Mouse (Mus musculus): ENCODE results near the gene Snd1.

Snd1 gene

GRCm38 (mm10) chr6:28875333-28875732 lies 400.4 kb downstream of the Snd1 start:
- no peak for DNase-seq

- no peak for DNase-seq
Observed at GRCm38 (mm10) chr6:28876492-28876891, 401.6 kb downstream of the Snd1 start.

- DNase-seq, result no peak
Observed at GRCm38 (mm10) chr6:28877945-28878666, 403.2 kb downstream of the Snd1 start.

GRCm38 (mm10) chr6:28879315-28879714 lies 404.4 kb downstream of the Snd1 start:
- no peak for DNase-seq

- DNase-seq, result no peak
Observed at GRCm38 (mm10) chr6:28880909-28881308, 406.0 kb downstream of the Snd1 start.

- no peak for DNase-seq
Observed at GRCm38 (mm10) chr6:28883518-28883917, 408.6 kb downstream of the Snd1 start.

GRCm38 (mm10) chr6:28886724-28887440 lies 411.9 kb downstream of the Snd1 start:
- no peak for DNase-seq

- DNase-seq, result no peak
Observed at GRCm38 (mm10) chr6:28890426-28890825, 415.5 kb downstream of the Snd1 start.

- no peak for DNase-seq
Observed at GRCm38 (mm10) chr6:28891480-28891879, 416.5 kb downstream of the Snd1 start.

- DNase-seq, result no peak
Observed at GRCm38 (mm10) chr6:28895004-28895515, 420.1 kb downstream of the Snd1 start.

- DNase-seq, result no peak
Observed at GRCm38 (mm10) chr6:28895726-28896125, 420.8 kb downstream of the Snd1 start.

GRCm38 (mm10) chr6:28896762-28897320 lies 421.9 kb downstream of the Snd1 start:
- DNase-seq, result no peak

- DNase-seq, result no peak
Observed at GRCm38 (mm10) chr6:28897326-28898085, 422.6 kb downstream of the Snd1 start.

- DNase-seq, result no peak
Observed at GRCm38 (mm10) chr6:28898836-28899235, 423.9 kb downstream of the Snd1 start.

GRCm38 (mm10) chr6:28902573-28902972 lies 427.6 kb downstream of the Snd1 start:
- no peak for DNase-seq

- no peak for DNase-seq
Observed at GRCm38 (mm10) chr6:28904417-28904816, 429.5 kb downstream of the Snd1 start.

GRCm38 (mm10) chr6:28905301-28905700 lies 430.4 kb downstream of the Snd1 start:
- no peak for DNase-seq

GRCm38 (mm10) chr6:28909866-28910265 lies 434.9 kb downstream of the Snd1 start:
- no peak for DNase-seq

GRCm38 (mm10) chr6:28914981-28915380 lies 440.0 kb downstream of the Snd1 start:
- DNase-seq, result no peak

- DNase-seq, result no peak
Observed at GRCm38 (mm10) chr6:28916630-28917029, 441.7 kb downstream of the Snd1 start.

GRCm38 (mm10) chr6:28919346-28919745 lies 444.4 kb downstream of the Snd1 start:
- no peak for DNase-seq

- no peak for DNase-seq
Observed at GRCm38 (mm10) chr6:28922371-28922770, 447.4 kb downstream of the Snd1 start.

Measured in right cerebral cortex, postnatal 25 days (tissue).